Mouse (Mus musculus) midbrain, embryonic 13.5 days (tissue): ENCODE measurements at regions not wholly inside any gene's neighbourhood (a gene's known extent, or its start where the extent isn't known, plus 50 kb on each side); places are given as distances from the start of the nearest gene placed in this dataset.

Experiments used
- ATAC-seq: fragments of 200-750 bp; cut with Nextera tagmentation; 2 replicates; pipeline ENCODE4 v1.8.0; 2017; ENCODE audit warnings: mild to moderate bottlenecking, moderate TSS enrichment, moderate library complexity
- H3K27ac ChIP-seq: fragments of 300-500 bp; sonication (generic); 2 replicates; pipeline ENCODE4 v1.5.1; 2015; ENCODE audit warnings: inconsistent platforms, mild to moderate bottlenecking, moderate library complexity
- H3K27me3 ChIP-seq: fragments of 300-500 bp; sonication (generic); 2 replicates; pipeline ENCODE4 v1.6.1; 2015; ENCODE audit warnings: mild to moderate bottlenecking, inconsistent platforms
- H3K36me3 ChIP-seq: fragments of 300-500 bp; sonication (generic); 2 replicates; pipeline ENCODE4 v1.6.1; 2015; ENCODE audit warnings: mild to moderate bottlenecking, inconsistent platforms
- H3K4me1 ChIP-seq: fragments of 300-500 bp; sonication (generic); replicated peaks from 2 replicates; pipeline ENCODE4 v1.6.1; 2015; ENCODE audit warnings: inconsistent platforms
- H3K4me2 ChIP-seq: fragments of 300-500 bp; sonication (generic); replicated peaks from 2 replicates; pipeline ENCODE4 v1.6.1; 2015; ENCODE audit warnings: moderate library complexity, mild to moderate bottlenecking, inconsistent platforms
- H3K4me3 ChIP-seq: fragments of 300-500 bp; sonication (generic); replicated peaks from 2 replicates; pipeline ENCODE4 v1.5.1; 2015; ENCODE audit warnings: mild to moderate bottlenecking, inconsistent platforms
- H3K9ac ChIP-seq: fragments of 300-500 bp; sonication (generic); replicated peaks from 2 replicates; pipeline ENCODE4 v1.6.1; 2015; ENCODE audit warnings: mild to moderate bottlenecking, inconsistent platforms
- H3K9me3 ChIP-seq: fragments of 300-500 bp; sonication (generic); 2 replicates; pipeline ENCODE4 v1.6.1; 2016; ENCODE audit warnings: mild to moderate bottlenecking, inconsistent platforms
- WGBS: fragments of 180-500 bp; shearing (Covaris S2); methylation state at CpG from one replicate; pipeline ENCODE4 v1.1.7; 2015; 5-methylcytosine and 5-hydroxymethylcytosine counted together

- Histone ChIP-seq H3K27ac (no peak overlapping the region), H3K27me3 (no peaks in the 10 kb centered on the region), H3K4me2 (no peak overlapping the region), H3K9me3 (no peaks in the 10 kb centered on the region), H3K4me1 (no peaks in the 10 kb centered on the region), H3K9ac (no peak overlapping the region), H3K36me3 (no peaks in the 10 kb centered on the region), H3K4me3 (no peak overlapping the region)
- ATAC-seq, result peak; percentile 58; the same call in 1 of the 2 replicates
- 60% methylated on average over 2 of the region's 2 CpGs for WGBS
Observed at GRCm38 (mm10) chr1:115417645-115418044, 266.9 kb upstream of the Cntnap5a start.

GRCm38 (mm10) chr1:115422491-115422890 is 262.1 kb upstream of the Cntnap5a start:
- 0 out of 2 replicates have a peak, but pooled peaks have one; percentile 65 for ATAC-seq
- no peaks in the 10 kb centered on the region for H3K36me3 ChIP-seq
- no peak overlapping the region for H3K9ac ChIP-seq
- H3K4me1 ChIP-seq, result no peaks in the 10 kb centered on the region
- H3K27me3 ChIP-seq, result no peaks in the 10 kb centered on the region
- H3K4me3 ChIP-seq, result no peak overlapping the region
- no peak overlapping the region for H3K4me2 ChIP-seq
- H3K9me3 ChIP-seq, result no peaks in the 10 kb centered on the region
- H3K27ac ChIP-seq, result no peak overlapping the region
- 41% methylated on average over 1 of the region's 1 CpGs for WGBS

DNA sequence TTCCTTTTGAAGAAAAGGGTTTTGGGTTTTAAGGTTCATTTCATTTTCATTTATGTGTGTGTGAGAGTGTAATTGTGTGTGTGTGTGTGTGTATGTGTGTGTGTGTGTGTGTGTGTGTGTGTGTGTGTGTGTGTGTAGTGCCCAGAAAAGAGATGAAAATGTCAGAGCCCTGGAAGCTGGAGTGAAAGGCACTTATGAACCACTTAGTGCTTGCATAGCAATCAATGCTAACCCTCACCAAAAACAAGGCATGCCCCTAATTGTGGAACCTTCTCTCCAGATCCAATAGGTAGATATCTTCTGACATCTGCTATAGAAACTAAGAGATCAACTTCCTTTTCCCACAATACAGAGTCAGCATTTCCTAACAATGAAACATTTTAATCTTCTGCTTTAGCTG is 261.6 kb upstream of the Cntnap5a start:
- Histone ChIP-seq H3K9ac (no peak overlapping the region), H3K4me1 (no peaks in the 10 kb centered on the region), H3K36me3 (no peaks in the 10 kb centered on the region), H3K4me2 (no peak overlapping the region), H3K27me3 (no peaks in the 10 kb centered on the region), H3K4me3 (no peak overlapping the region), H3K27ac (no peak overlapping the region), H3K9me3 (no peaks in the 10 kb centered on the region)
- no peak for ATAC-seq
